Mouse (Mus musculus) small intestine, adult 2 months (tissue): Measurements from ENCODE around the gene Slc34a1. TPM values are rescaled to one million over a fixed set of nuclear protein-coding genes. Genes with fewer than 3 reads are reported as not detected.

Experiments
- H3K27ac ChIP-seq: fragments of 200-500 bp; 2 replicates; pipeline ENCODE4 v1.5.1; 2012; ENCODE audit warnings: low read depth, low read length, control low read depth, inconsistent platforms; ENCODE audit not compliant: insufficient read depth
- H3K27me3 ChIP-seq: fragments of 200-500 bp; 2 replicates; pipeline ENCODE4 v1.6.1; 2012; ENCODE audit warnings: mild to moderate bottlenecking, moderate library complexity, low read length, inconsistent platforms; ENCODE audit not compliant: control insufficient read depth, insufficient read depth
- H3K36me3 ChIP-seq: fragments of 200-500 bp; 2 replicates; pipeline ENCODE4 v1.6.1; 2012; ENCODE audit warnings: mild to moderate bottlenecking, low read length, control low read depth, inconsistent platforms; ENCODE audit not compliant: control insufficient read depth, insufficient read depth
- H3K4me1 ChIP-seq: fragments of 200-500 bp; 2 replicates; pipeline ENCODE4 v1.6.1; 2012; ENCODE audit warnings: low read length, inconsistent platforms, mixed read lengths; ENCODE audit not compliant: control insufficient read depth, insufficient read depth, insufficient read length
- H3K4me3 ChIP-seq: fragments of 200-500 bp; 2 replicates; pipeline ENCODE4 v1.5.1; 2012; ENCODE audit warnings: low read depth, mild to moderate bottlenecking, control low read depth, inconsistent platforms, low read length, moderate library complexity
- CTCF ChIP-seq: fragments of 200-500 bp; IDR thresholded peaks from 2 replicates; pipeline ENCODE4 v1.5.1; 2012; ENCODE audit warnings: low read depth, mild to moderate bottlenecking, control low read depth, inconsistent platforms, low read length, moderate library complexity, mixed read lengths; ENCODE audit not compliant: insufficient replicate concordance, insufficient read length; ENCODE audit errors: extremely low read depth
- POLR2A ChIP-seq: fragments of 200-500 bp; IDR thresholded peaks from 2 replicates; pipeline ENCODE4 v1.6.1; 2012; ENCODE audit warnings: low read depth, mild to moderate bottlenecking, control low read depth, inconsistent platforms, low read length, moderate library complexity
- WGBS: fragments of 180-500 bp; shearing (Covaris S2); methylation state at CpG from one replicate; pipeline ENCODE4 v1.1.7; 2018; 5-methylcytosine and 5-hydroxymethylcytosine counted together
- polyA plus RNA-seq: library from polyadenylated mRNA; depleted of rRNA; stranded (reverse); fragments of >200 nt; gene quantifications from 2 replicates; pipeline ENCODE4 v1.2.3, GENCODE M21; 2012; rRNA removed

Slc34a1 gene
- polyA plus RNA-seq, 1 experiment = 0.60 TPM

DNA sequence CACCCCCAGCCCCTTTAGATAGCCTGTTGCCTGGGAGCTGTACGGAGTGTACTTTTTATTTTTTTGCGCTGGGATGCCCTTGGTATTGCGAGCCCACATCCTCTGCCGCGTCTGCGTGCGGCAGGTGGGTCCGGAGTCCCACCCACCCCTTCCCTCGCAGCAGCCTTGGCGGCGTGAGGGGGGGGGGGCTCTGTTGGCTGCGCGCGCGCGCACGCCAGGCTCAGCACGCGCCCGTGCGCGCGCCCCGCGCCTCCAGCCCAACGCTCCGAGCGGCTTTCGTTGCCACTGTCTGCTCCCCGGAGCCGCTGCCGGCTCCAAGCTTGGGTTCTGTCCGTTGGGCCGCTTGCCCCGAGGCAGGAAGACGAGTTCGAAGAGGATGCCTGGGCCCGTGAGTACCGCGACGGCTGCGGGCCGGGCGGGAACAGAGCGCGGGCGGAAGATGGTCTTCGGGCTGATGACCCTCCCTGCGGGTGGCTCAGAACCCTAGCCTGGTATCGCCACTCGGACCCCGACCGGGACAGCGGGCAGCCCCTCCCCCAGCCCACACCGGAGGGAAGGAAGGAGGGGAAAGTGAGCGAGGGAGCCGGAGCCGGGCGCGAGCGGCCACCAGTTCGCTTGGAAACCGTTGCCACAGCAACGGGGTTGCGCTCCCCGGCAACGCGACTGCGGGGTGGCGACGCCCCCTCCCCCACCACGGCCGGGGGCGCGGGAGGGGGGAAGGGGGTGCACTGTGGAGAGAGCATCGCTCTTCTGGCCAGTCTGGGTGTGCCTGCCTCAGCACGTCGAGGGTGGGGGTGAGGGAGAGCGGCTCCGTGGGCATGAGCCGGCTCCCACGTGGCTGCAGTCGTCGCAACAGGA is 66.3 kb downstream of the Slc34a1 start, which contains the start of gene Prr7:
Prr7 (plus strand) TSS at position 241 of the 858 bp plus-strand sequence.
- Histone ChIP-seq H3K27me3 (0 out of 2 replicates have a peak, but pooled peaks cover 5% of the 10 kb centered on the region), H3K27ac (no peak within 1 kb of the TSS), H3K36me3 (peaks cover 19% of the 10 kb centered on the region), H3K4me1 (peaks cover 12% of the 10 kb centered on the region), H3K4me3 (peak within 1 kb of the TSS; percentile 64)
- 1% methylated on average over 77 of the region's 84 CpGs for WGBS
- TF ChIP-seq CTCF (no peak), POLR2A (no peak)

DNA sequence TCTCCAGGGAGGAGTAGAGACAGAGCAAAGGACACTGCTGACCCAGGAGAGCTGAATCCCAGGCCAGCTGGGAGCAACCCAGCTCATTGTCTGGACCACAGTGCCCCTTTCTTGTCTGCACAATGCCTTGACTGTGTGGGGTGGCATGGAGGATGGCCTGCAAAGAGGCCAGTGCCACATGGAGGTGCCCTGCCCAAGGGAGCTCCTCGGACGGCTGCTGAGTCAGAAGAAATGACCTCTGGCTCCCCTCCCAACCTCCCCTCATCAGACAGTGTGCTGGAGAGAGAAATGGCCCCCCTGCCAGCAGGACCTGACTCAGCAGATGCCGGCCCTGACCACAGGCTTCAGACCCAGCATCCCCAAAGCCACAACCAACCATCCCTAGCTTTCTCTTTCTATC is 67.2 kb downstream of the Slc34a1 start:
- WGBS = 26% methylated on average over 3 of the region's 3 CpGs
- peaks cover 9% of the 10 kb centered on the region for H3K36me3 ChIP-seq
- no peak for TF ChIP-seq CTCF
- no peak for TF ChIP-seq POLR2A
- H3K4me1 ChIP-seq = peaks cover 12% of the 10 kb centered on the region
- no peak overlapping the region for H3K27ac ChIP-seq
- H3K27me3 ChIP-seq = 0 out of 2 replicates have a peak, but pooled peaks cover 8% of the 10 kb centered on the region
- no peak overlapping the region for H3K4me3 ChIP-seq

Other genes with a start within 250 kb of the Slc34a1 start
- 2.9 and 4.8 TPM in 2 replicates for gene Fgfr4, start 245.5 kb upstream of the Slc34a1 start, polyA plus RNA-seq
- gene Nsd1, start 188.4 kb upstream of the Slc34a1 start, polyA plus RNA-seq = 6.9 and 16.3 TPM in 2 replicates
- 383 and 921 TPM in 2 replicates for gene Prelid1, start 77.7 kb upstream of the Slc34a1 start, polyA plus RNA-seq
- gene Rab24, start 76.2 kb upstream of the Slc34a1 start, polyA plus RNA-seq = 54.9 and 101 TPM in 2 replicates
- 5.1 and 8.5 TPM in 2 replicates for gene Mxd3, start 68.4 kb upstream of the Slc34a1 start, polyA plus RNA-seq
- gene Lman2, start 35.4 kb upstream of the Slc34a1 start, polyA plus RNA-seq = 63.0 and 107 TPM in 2 replicates
- gene Rgs14, start 28.5 kb upstream of the Slc34a1 start, polyA plus RNA-seq = 5.9 and 14.6 TPM in 2 replicates
- gene Pfn3, start 17.0 kb downstream of the Slc34a1 start, polyA plus RNA-seq = not detected in 2 replicates
- 0.41 and 0.60 TPM in 2 replicates for gene F12, start 28.6 kb downstream of the Slc34a1 start, polyA plus RNA-seq
- 21.1 and 38.4 TPM in 2 replicates for gene Grk6, start 46.9 kb downstream of the Slc34a1 start, polyA plus RNA-seq
- gene Prr7, start 66.1 kb downstream of the Slc34a1 start, polyA plus RNA-seq = 5.9 and 8.2 TPM in 2 replicates
- 8.9 and 9.8 TPM in 2 replicates for gene Dbn1, start 89.9 kb downstream of the Slc34a1 start, polyA plus RNA-seq
- 57.1 and 60.2 TPM in 2 replicates for gene Pdlim7, start 115.5 kb downstream of the Slc34a1 start, polyA plus RNA-seq
- 14.1 and 25.7 TPM in 2 replicates for gene Dok3, start 131.1 kb downstream of the Slc34a1 start, polyA plus RNA-seq
- 27.3 and 53.6 TPM in 2 replicates for gene Ddx41, start 138.5 kb downstream of the Slc34a1 start, polyA plus RNA-seq
- gene Fam193b, start 172.9 kb downstream of the Slc34a1 start, polyA plus RNA-seq = 51.0 and 76.9 TPM in 2 replicates
- gene Tmed9, start 175.5 kb downstream of the Slc34a1 start, polyA plus RNA-seq = 17.6 and 21.1 TPM in 2 replicates
- gene B4galt7, start 201.7 kb downstream of the Slc34a1 start, polyA plus RNA-seq = 11.4 and 16.7 TPM in 2 replicates
- 3.8 and 5.7 TPM in 2 replicates for gene Caml, start 224.8 kb downstream of the Slc34a1 start, polyA plus RNA-seq
- gene Ddx46, start 236.8 kb downstream of the Slc34a1 start, polyA plus RNA-seq = 2.2 and 5.1 TPM in 2 replicates